Mouse (Mus musculus): ENCODE measurements at regions not wholly inside any gene's neighbourhood (a gene's known extent, or its start where the extent isn't known, plus 50 kb on each side); places are given as distances from the start of the nearest gene placed in this dataset.

DNA sequence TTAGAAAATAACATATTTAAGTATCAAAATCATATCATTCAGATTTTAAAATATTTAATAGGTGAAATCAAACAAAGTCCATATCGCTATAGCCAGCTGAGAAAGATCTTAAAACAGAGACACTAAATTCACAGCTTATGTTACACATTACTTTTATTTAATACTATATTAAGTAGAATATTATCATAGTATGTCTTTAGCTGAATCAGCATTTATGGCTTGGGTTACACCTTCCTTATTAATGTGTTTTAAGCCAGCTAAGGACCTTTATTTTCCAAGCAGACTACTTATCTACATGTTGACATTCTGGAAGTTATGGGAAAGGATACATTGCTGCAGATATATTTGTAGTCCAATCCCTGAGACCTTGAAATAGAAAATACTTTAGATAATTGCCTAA lies 684.9 kb upstream of the Adgrl4 start:
- intact Hi-C loops (cut with DNase I) = no loop called here

GRCm38 (mm10) chr3:150759854-150760253 lies 677.8 kb upstream of the Adgrl4 start:
- intact Hi-C loops (cut with DNase I) = no loop called here

GRCm38 (mm10) chr3:150784576-150784975 lies 653.1 kb upstream of the Adgrl4 start:
- intact Hi-C loops (cut with DNase I) = no loop called here

- intact Hi-C loops (cut with DNase I) = no loop called here
Observed at GRCm38 (mm10) chr3:150817807-150818206, 619.9 kb upstream of the Adgrl4 start.

DNA sequence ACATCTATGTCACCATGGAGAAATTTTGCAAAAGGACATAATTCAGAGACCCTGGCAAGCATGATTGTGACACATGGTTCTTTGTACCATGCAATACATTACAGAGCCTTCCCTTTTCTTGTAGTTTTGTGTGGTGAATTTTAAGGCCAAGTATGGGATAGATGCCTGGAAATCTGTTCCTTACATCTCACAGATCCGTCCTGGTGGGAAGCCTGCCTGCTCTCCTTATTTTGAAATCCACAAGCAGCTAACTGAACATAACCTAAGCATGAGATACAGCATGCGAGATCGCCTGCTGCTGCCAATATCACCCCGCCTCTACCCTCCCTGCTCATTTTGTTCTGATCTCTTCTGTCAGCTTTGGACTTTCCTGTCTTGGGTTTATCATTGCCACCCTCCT lies 618.3 kb upstream of the Adgrl4 start:
- intact Hi-C loops (cut with DNase I) = no loop called here

GRCm38 (mm10) chr3:150820039-150820438 lies 617.6 kb upstream of the Adgrl4 start:
- intact Hi-C loops (cut with DNase I) = no loop called here

GRCm38 (mm10) chr3:150846029-150846428 lies 591.7 kb upstream of the Adgrl4 start:
- intact Hi-C loops (cut with DNase I) = no loop called here

DNA sequence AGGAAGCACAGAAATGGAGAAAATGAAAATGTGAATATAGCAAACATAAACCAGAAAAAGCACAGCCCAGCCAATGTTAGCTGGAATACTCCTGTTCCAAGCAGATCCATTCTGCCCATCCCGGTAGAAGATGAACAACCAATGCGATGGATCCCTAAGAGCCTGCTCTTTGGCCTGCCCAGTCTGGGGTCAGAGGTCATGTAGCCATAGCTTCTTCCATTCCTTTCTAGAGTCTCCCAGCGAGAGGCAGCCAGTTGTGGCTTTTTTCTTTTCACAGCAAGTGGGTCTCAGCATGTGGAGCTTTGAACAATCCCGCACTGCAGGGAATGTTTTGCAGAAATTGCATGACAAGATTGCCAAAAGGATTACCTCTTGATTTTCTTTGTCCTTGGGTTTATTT lies 585.6 kb upstream of the Adgrl4 start:
- intact Hi-C loops (cut with DNase I) = no loop called here

DNA sequence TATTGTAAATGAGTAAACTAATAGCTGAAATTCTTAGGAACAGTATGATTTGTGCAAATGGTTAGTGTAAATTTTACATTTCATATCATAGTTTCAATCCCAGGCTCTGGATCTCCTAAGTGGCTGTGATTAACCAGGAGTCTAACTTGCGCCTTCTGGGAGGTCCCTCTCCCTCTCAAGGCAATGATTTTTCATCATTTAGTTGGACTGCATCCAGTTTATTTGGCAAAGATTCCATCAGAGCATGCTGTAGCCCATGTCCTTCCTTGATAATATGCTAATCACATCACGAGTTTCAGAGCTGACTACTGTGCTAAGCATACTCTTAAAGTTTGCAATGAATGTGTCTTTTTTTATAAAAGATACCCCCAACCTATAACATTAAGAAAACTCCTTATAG lies 541.0 kb upstream of the Adgrl4 start:
- intact Hi-C loops (cut with DNase I) = no loop called here

DNA sequence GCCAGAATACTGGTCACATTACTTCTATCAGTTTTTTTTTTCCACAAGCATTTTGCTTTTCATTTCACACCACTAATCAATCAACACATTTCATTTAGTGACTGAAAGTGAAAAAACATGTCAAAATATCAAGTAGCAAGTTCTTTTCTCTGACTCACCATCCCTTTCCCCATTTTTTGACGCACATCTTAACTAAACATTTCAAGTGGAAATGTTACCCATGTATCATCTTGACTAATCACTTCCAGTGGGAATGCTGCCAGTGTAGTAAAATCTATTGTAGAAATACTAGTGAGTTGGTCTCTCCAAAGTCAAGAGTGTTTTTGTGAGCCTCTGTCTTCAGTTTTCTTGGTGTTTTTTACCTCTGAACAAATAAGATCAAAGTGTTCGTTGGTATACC lies 527.6 kb upstream of the Adgrl4 start:
- intact Hi-C loops (cut with DNase I) = no loop called here

DNA sequence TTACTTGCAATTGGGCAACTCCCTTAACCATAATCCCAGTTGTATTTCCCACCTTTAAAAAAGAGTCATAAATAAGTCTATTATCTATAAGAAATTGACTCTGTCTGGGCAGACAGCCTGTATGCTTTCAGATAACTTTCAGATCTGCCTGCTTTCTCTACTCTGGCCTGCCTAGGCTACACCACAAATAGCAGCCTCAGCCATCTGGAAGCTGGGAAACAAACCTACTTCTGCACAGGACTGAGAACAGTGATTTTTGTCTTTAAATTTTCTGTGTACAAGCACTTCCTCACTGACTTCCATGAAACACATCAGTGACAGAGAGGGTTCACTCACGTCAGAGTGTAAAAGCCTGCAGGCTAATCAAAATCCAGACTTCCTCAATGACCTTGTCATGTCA lies 482.8 kb upstream of the Adgrl4 start:
- intact Hi-C loops (cut with DNase I) = no loop called here

DNA sequence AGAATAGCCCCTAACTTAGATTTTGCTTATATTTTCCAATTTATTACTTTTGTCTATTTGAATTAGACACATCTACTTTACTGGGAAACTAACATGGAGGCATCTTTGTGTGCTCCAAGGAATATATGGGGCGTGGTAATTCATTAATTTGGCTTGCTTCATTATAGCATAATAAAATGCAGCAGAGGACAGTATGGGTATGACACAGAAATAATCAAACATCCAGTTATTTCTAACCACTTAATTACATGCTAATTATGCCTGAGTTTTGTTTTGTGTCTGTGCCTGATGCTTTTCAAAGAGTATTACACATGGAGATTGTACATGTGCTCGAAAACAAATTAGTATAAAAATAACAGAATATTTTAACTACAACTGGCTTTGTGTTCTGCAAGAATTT lies 438.0 kb upstream of the Adgrl4 start:
- intact Hi-C loops (cut with DNase I) = loop anchor here (10.0 kb wide), 1 partner anchor 615 kb away; no protein-coding TSS in a partner anchor

- intact Hi-C loops (cut with DNase I) = loop anchor here (10.0 kb wide), 1 partner anchor 615 kb away; no protein-coding TSS in a partner anchor
Observed at GRCm38 (mm10) chr3:151000217-151000616, 437.5 kb upstream of the Adgrl4 start.

DNA sequence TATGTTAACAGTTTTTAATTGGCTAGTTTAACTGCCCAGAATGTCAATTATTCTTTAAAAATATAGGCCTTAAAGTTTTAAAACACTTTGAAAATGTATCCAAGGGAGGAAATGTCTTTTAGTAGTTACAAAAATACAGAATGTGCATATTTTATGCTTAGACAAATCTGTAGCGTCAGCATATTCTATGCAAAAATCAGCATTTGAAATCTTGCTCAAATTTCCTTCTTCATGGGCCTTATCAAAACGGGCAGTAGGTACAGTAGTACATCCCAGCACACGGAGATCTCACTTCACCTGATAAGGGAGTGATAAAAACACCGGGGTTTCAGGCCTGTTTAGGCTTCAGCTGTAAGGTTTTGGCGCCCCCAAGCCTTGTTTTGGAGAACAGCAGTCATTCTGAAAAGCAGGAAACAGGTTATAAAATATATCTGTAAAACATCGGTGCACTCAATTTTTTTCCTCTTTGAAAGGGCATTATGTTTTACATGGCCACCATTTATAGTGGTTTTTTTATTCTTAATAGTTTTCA lies 435.7 kb upstream of the Adgrl4 start:
- intact Hi-C loops (cut with DNase I) = loop anchor here (10.0 kb wide), 1 partner anchor 617 kb away; no protein-coding TSS in a partner anchor

GRCm38 (mm10) chr3:151003524-151003923 lies 434.2 kb upstream of the Adgrl4 start:
- intact Hi-C loops (cut with DNase I) = loop anchor here (10.0 kb wide), 1 partner anchor 619 kb away; no protein-coding TSS in a partner anchor

- intact Hi-C loops (cut with DNase I) = loop anchor here (10.0 kb wide), 1 partner anchor 619 kb away; no protein-coding TSS in a partner anchor
Observed at GRCm38 (mm10) chr3:151003990-151004389, 433.7 kb upstream of the Adgrl4 start.

GRCm38 (mm10) chr3:151020014-151020413 lies 417.7 kb upstream of the Adgrl4 start:
- intact Hi-C loops (cut with DNase I) = no loop called here

DNA sequence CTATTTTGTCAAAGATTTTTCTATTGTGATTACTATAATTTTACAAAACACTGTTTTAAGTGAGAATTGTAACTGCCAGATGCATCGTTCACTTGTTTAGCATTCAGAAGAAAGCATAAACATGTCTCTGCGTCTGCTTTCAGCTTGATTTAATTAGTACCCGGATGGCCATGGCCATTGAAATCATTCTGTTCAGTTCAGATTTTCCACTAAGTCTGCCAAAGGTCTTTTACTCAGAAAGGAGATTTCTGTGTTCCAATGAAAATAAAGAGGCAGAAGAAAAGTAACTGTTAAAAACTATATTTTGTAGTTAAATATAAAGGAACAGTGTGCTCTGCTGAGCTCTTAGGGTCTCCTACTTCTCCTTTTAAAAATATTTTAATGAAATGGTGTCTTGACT lies 380.2 kb upstream of the Adgrl4 start:
- intact Hi-C loops (cut with DNase I) = no loop called here

DNA sequence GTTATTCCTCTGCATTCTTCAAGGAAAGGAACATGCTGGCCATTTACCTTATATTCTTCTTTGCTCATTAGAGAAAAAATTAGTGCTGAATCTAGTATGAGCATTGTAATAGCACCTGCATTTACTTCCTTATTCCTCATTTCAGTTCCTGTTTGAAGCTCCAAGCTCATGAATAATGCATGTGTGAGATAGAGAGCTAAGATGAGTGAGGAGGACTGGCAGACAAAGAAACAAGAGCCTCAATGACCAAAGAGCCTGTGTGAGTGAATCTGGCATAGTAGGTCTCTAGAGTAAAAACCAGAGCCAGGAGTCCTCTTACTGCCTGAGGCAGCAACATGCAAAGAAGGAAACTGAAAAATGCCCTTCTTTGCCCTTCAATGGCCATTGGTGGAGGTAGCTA lies 365.4 kb upstream of the Adgrl4 start:
- intact Hi-C loops (cut with DNase I) = no loop called here

GRCm38 (mm10) chr3:151116831-151117230 lies 320.9 kb upstream of the Adgrl4 start:
- intact Hi-C loops (cut with DNase I) = no loop called here

- intact Hi-C loops (cut with DNase I) = no loop called here
Observed at GRCm38 (mm10) chr3:151117583-151118041, 320.1 kb upstream of the Adgrl4 start.

DNA sequence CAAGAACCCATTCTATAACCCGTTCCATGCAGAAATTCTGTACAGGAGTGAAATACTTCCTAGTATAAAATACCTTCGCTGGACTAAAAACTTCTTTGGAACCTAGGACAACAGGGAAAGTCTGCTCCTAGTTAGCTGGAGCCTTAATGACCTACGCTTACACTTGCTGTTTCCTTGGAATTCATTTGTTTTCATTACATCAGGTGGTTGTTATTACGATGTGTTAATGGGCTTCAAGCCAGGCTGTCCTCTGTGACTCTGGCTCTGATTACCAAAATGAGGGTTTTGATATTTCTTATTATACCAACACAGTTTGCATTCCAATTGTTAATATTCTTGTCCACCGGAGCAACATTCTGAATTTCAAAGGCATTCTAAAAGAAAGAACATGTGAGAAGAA lies 313.6 kb upstream of the Adgrl4 start:
- intact Hi-C loops (cut with DNase I) = no loop called here

- intact Hi-C loops (cut with DNase I) = no loop called here
Observed at GRCm38 (mm10) chr3:151146889-151147288, 290.8 kb upstream of the Adgrl4 start.

DNA sequence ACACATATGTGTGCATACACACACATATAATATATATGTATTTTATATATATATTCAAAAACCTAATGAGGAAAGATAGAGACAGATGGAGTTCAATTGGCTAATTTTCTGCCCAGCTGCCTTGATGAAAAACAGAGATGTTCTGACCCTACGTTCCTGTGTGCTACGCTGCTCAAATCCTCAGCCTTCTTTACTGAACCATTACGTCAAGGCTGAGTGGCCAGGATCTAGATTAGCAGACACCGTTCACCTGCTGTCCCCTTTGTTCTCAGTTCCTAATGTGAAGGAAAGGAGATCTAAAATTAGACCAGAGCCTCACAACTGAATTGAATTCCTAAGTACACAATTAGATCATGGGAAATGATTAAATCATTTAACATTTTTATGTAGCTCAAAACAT lies 284.3 kb upstream of the Adgrl4 start:
- intact Hi-C loops (cut with DNase I) = no loop called here

All from adrenal gland (tissue).